Mouse (Mus musculus): ENCODE results near the gene Apoa4. TPM values are rescaled to one million over a fixed set of nuclear protein-coding genes. Genes with fewer than 3 reads are reported as not detected.
A peak's percentile ranks its signal among the peaks of the same experiment; 100 is the strongest.

Apoa4 gene
- polyA plus RNA-seq, 1 experiment = 0.28 TPM

- no peak within 1 kb of the TSS for H3K4me3 ChIP-seq (replicated peaks; ENCODE audit: insufficient read depth, low read depth, low read length)
- no peak for TF ChIP-seq POLR2A (IDR thresholded peaks at IDR 0.05; ENCODE audit: borderline replicate concordance, insufficient read depth, low read length)
- no peak for TF ChIP-seq CTCF (IDR thresholded peaks at IDR 0.05; ENCODE audit: borderline replicate concordance, insufficient read depth, low read depth, low read length)
- no peaks in the 10 kb centered on the region; the same call in 1 of the 2 replicates for H3K27me3 ChIP-seq (ENCODE audit: control insufficient read depth, insufficient read depth, low read length)
- H3K4me1 ChIP-seq (ENCODE audit: control insufficient read depth, insufficient read depth, low read length) = no peaks in the 10 kb centered on the region
- no peak for DNase-seq
- 54% methylated on average over 7 of the region's 7 CpGs for WGBS
- no peak within 1 kb of the TSS for H3K27ac ChIP-seq (ENCODE audit: insufficient read depth, low read length)
These were observed 27.9 kb downstream of the Apoa4 start, which contains the start of gene Apoa5 for GRCm38 (mm10) chr9:46268343-46268873. Gene Apoa5 (plus strand): TSS chr9:46268633.

GRCm38 (mm10) chr9:46269125-46269524 is 28.6 kb downstream of the Apoa4 start:
- Histone ChIP-seq H3K27ac (ENCODE audit: insufficient read depth, low read length) (no peak overlapping the region), H3K27me3 (ENCODE audit: control insufficient read depth, insufficient read depth, low read length) (no peaks in the 10 kb centered on the region; the same call in 1 of the 2 replicates), H3K4me1 (ENCODE audit: control insufficient read depth, insufficient read depth, low read length) (no peaks in the 10 kb centered on the region), H3K4me3 (replicated peaks; ENCODE audit: insufficient read depth, low read depth, low read length) (no peak overlapping the region)
- TF ChIP-seq POLR2A (IDR thresholded peaks at IDR 0.05; ENCODE audit: borderline replicate concordance, insufficient read depth, low read length) (no peak), CTCF (IDR thresholded peaks at IDR 0.05; ENCODE audit: borderline replicate concordance, insufficient read depth, low read depth, low read length) (no peak)
- no peak for DNase-seq
- WGBS = 56% methylated on average over 5 of the region's 5 CpGs

GRCm38 (mm10) chr9:46270782-46271181 is 30.3 kb downstream of the Apoa4 start:
- no peaks in the 10 kb centered on the region; the same call in 1 of the 2 replicates for H3K27me3 ChIP-seq (ENCODE audit: control insufficient read depth, insufficient read depth, low read length)
- H3K27ac ChIP-seq (ENCODE audit: insufficient read depth, low read length) = no peak overlapping the region
- H3K4me1 ChIP-seq (ENCODE audit: control insufficient read depth, insufficient read depth, low read length) = no peaks in the 10 kb centered on the region
- TF ChIP-seq CTCF (IDR thresholded peaks at IDR 0.05; ENCODE audit: borderline replicate concordance, insufficient read depth, low read depth, low read length) = no peak
- no peak for TF ChIP-seq POLR2A (IDR thresholded peaks at IDR 0.05; ENCODE audit: borderline replicate concordance, insufficient read depth, low read length)
- DNase-seq = no peak
- WGBS = 87% methylated on average over 4 of the region's 4 CpGs
- no peak overlapping the region for H3K4me3 ChIP-seq (replicated peaks; ENCODE audit: insufficient read depth, low read depth, low read length)

- Histone ChIP-seq H3K4me3 (replicated peaks; ENCODE audit: insufficient read depth, low read depth, low read length) (no peak overlapping the region), H3K27me3 (ENCODE audit: control insufficient read depth, insufficient read depth, low read length) (no peaks in the 10 kb centered on the region)
- 83% methylated on average over 9 of the region's 9 CpGs for WGBS
These were observed 31.6 kb downstream of the Apoa4 start for GRCm38 (mm10) chr9:46272070-46272469.

GRCm38 (mm10) chr9:46272677-46273454 is 32.4 kb downstream of the Apoa4 start, which contains the start of gene Zpr1:
Gene Zpr1 (plus strand): TSS chr9:46273064.
- Histone ChIP-seq H3K4me1 (ENCODE audit: control insufficient read depth, insufficient read depth, low read length) (no peaks in the 10 kb centered on the region), H3K27me3 (ENCODE audit: control insufficient read depth, insufficient read depth, low read length) (no peaks in the 10 kb centered on the region), H3K27ac (ENCODE audit: insufficient read depth, low read length) (no peak within 1 kb of the TSS), H3K4me3 (replicated peaks; ENCODE audit: insufficient read depth, low read depth, low read length) (peak within 1 kb of the TSS; percentile 75)
- peak; percentile 44; the same call in 1 of the 2 replicates for TF ChIP-seq CTCF (IDR thresholded peaks at IDR 0.05; ENCODE audit: borderline replicate concordance, insufficient read depth, low read depth, low read length)
- TF ChIP-seq POLR2A (IDR thresholded peaks at IDR 0.05; ENCODE audit: borderline replicate concordance, insufficient read depth, low read length) = peak; percentile 76; the same call in 1 of the 2 replicates
- 4% methylated on average over 45 of the region's 45 CpGs for WGBS
- peak; percentile 87 to 89 for DNase-seq

More at GRCm38 (mm10) chr9:46272070-46272469, 31.6 kb downstream of the Apoa4 start:
- Histone ChIP-seq H3K4me1 (ENCODE audit: control insufficient read depth, insufficient read depth, low read length) (no peaks in the 10 kb centered on the region), H3K27ac (ENCODE audit: insufficient read depth, low read length) (no peak overlapping the region)
- no peak for TF ChIP-seq CTCF (IDR thresholded peaks at IDR 0.05; ENCODE audit: borderline replicate concordance, insufficient read depth, low read depth, low read length)
- TF ChIP-seq POLR2A (IDR thresholded peaks at IDR 0.05; ENCODE audit: borderline replicate concordance, insufficient read depth, low read length) = no peak
- no peak for DNase-seq

- no peak for TF ChIP-seq POLR2A (IDR thresholded peaks at IDR 0.05; ENCODE audit: borderline replicate concordance, insufficient read depth, low read length)
- TF ChIP-seq CTCF (IDR thresholded peaks at IDR 0.05; ENCODE audit: borderline replicate concordance, insufficient read depth, low read depth, low read length) = no peak
- Histone ChIP-seq H3K27me3 (ENCODE audit: control insufficient read depth, insufficient read depth, low read length) (no peaks in the 10 kb centered on the region), H3K4me1 (ENCODE audit: control insufficient read depth, insufficient read depth, low read length) (no peaks in the 10 kb centered on the region), H3K27ac (ENCODE audit: insufficient read depth, low read length) (no peak overlapping the region), H3K4me3 (replicated peaks; ENCODE audit: insufficient read depth, low read depth, low read length) (no peak overlapping the region)
- WGBS = 85% methylated on average over 9 of the region's 9 CpGs
- DNase-seq = no peak
These were observed 34.0 kb downstream of the Apoa4 start for GRCm38 (mm10) chr9:46274494-46274893.

GRCm38 (mm10) chr9:46282631-46283436 is 42.3 kb downstream of the Apoa4 start, which contains the start of gene Bud13:
Gene Bud13 (plus strand): TSS chr9:46283008.
- under 1% methylated on average over 55 of the region's 55 CpGs for WGBS
- peaks cover 3% of the 10 kb centered on the region; the same call in 1 of the 2 replicates for H3K4me1 ChIP-seq (ENCODE audit: control insufficient read depth, insufficient read depth, low read length)

More at GRCm38 (mm10) chr9:46282631-46283436, 42.3 kb downstream of the Apoa4 start, which contains the start of gene Bud13:
- Histone ChIP-seq H3K27me3 (ENCODE audit: control insufficient read depth, insufficient read depth, low read length) (no peaks in the 10 kb centered on the region), H3K4me3 (replicated peaks; ENCODE audit: insufficient read depth, low read depth, low read length) (peak within 1 kb of the TSS; percentile 89), H3K27ac (ENCODE audit: insufficient read depth, low read length) (no peak within 1 kb of the TSS; the same call in 1 of the 2 replicates)
- TF ChIP-seq POLR2A (IDR thresholded peaks at IDR 0.05; ENCODE audit: borderline replicate concordance, insufficient read depth, low read length) (peak; percentile 82), CTCF (IDR thresholded peaks at IDR 0.05; ENCODE audit: borderline replicate concordance, insufficient read depth, low read depth, low read length) (peak; percentile 27; the same call in 1 of the 2 replicates)
- DNase-seq = peak; percentile 89 to 95

Other genes with a start within 250 kb of the Apoa4 start
- 108 and 111 TPM in 2 replicates for gene Pafah1b2, start 228.0 kb upstream of the Apoa4 start, polyA plus RNA-seq (2012; rRNA removed)
- 63.1 and 69.1 TPM in 2 replicates for gene Sik3, start 227.9 kb upstream of the Apoa4 start, polyA plus RNA-seq (2012; rRNA removed)
- 2.7 and 3.0 TPM in 2 replicates for gene Apoa1, start 12.1 kb upstream of the Apoa4 start, polyA plus RNA-seq (2012; rRNA removed)
- gene Apoc3, start 5.1 kb upstream of the Apoa4 start, polyA plus RNA-seq (2012; rRNA removed) = 0.57 and 0.88 TPM in 2 replicates
- gene Apoa5, start 27.9 kb downstream of the Apoa4 start, polyA plus RNA-seq (2012; rRNA removed) = not detected in 2 replicates
- 37.9 and 40.3 TPM in 2 replicates for gene Zpr1, start 32.4 kb downstream of the Apoa4 start, polyA plus RNA-seq (2012; rRNA removed)
- gene Bud13, start 42.3 kb downstream of the Apoa4 start, polyA plus RNA-seq (2012; rRNA removed) = 11.9 and 12.8 TPM in 2 replicates
- gene 4931429L15Rik, start 79.3 kb downstream of the Apoa4 start, polyA plus RNA-seq (2012; rRNA removed) = not detected in 2 replicates